Mouse (Mus musculus): ENCODE measurements around the gene Rinl. TPM values are rescaled to one million over a fixed set of nuclear protein-coding genes. Genes with fewer than 3 reads are reported as not detected.
A peak's percentile ranks its signal among the peaks of the same experiment; 100 is the strongest.

The Rinl gene
- polyA plus RNA-seq, 1 experiment = 5.9 TPM

GRCm38 (mm10) chr7:28758623-28759022 is 30.1 kb upstream of the Rinl start:
- TF ChIP-seq CTCF (conservative IDR thresholded peaks at IDR 0.05; ENCODE audit: insufficient read depth, insufficient read length, low read depth, low read length) (no peak), POLR2A (IDR thresholded peaks at IDR 0.05; ENCODE audit: low read depth, low read length) (no peak)
- Histone ChIP-seq H3K27me3 (replicated peaks; ENCODE audit: control insufficient read depth, insufficient read depth, low read length) (no peaks in the 10 kb centered on the region), H3K27ac (ENCODE audit: insufficient read depth, low read depth, low read length) (no peak overlapping the region), H3K4me1 (ENCODE audit: control insufficient read depth, insufficient read depth, low read length) (no peaks in the 10 kb centered on the region), H3K36me3 (ENCODE audit: control insufficient read depth, insufficient read depth, low read length) (peaks cover 2% of the 10 kb centered on the region), H3K4me3 (ENCODE audit: insufficient read depth, low read depth, low read length) (no peak overlapping the region)
- WGBS = 87% methylated on average over 13 of the region's 13 CpGs
- DNase-seq = no peak

- H3K4me3 ChIP-seq (ENCODE audit: insufficient read depth, low read depth, low read length) = no peak overlapping the region
- WGBS = 67% methylated on average over 9 of the region's 9 CpGs
- H3K27me3 ChIP-seq (replicated peaks; ENCODE audit: control insufficient read depth, insufficient read depth, low read length) = no peaks in the 10 kb centered on the region
- peaks cover 5% of the 10 kb centered on the region; the same call in 1 of the 2 replicates for H3K4me1 ChIP-seq (ENCODE audit: control insufficient read depth, insufficient read depth, low read length)
- H3K27ac ChIP-seq (ENCODE audit: insufficient read depth, low read depth, low read length) = no peak overlapping the region
- H3K36me3 ChIP-seq (ENCODE audit: control insufficient read depth, insufficient read depth, low read length) = peaks cover 2% of the 10 kb centered on the region
- TF ChIP-seq CTCF (conservative IDR thresholded peaks at IDR 0.05; ENCODE audit: insufficient read depth, insufficient read length, low read depth, low read length) = no peak
- no peak for TF ChIP-seq POLR2A (IDR thresholded peaks at IDR 0.05; ENCODE audit: low read depth, low read length)
- DNase-seq = peak; percentile 58
Measured at GRCm38 (mm10) chr7:28761907-28762306, 26.9 kb upstream of the Rinl start.

GRCm38 (mm10) chr7:28765211-28765610 is 23.6 kb upstream of the Rinl start:
- Histone ChIP-seq H3K27me3 (replicated peaks; ENCODE audit: control insufficient read depth, insufficient read depth, low read length) (no peaks in the 10 kb centered on the region), H3K4me1 (ENCODE audit: control insufficient read depth, insufficient read depth, low read length) (peaks cover 10% of the 10 kb centered on the region; the same call in 1 of the 2 replicates), H3K36me3 (ENCODE audit: control insufficient read depth, insufficient read depth, low read length) (no peaks in the 10 kb centered on the region), H3K27ac (ENCODE audit: insufficient read depth, low read depth, low read length) (no peak overlapping the region), H3K4me3 (ENCODE audit: insufficient read depth, low read depth, low read length) (no peak overlapping the region)
- 82% methylated on average over 6 of the region's 6 CpGs for WGBS
- TF ChIP-seq POLR2A (IDR thresholded peaks at IDR 0.05; ENCODE audit: low read depth, low read length) = no peak
- no peak for TF ChIP-seq CTCF (conservative IDR thresholded peaks at IDR 0.05; ENCODE audit: insufficient read depth, insufficient read length, low read depth, low read length)
- DNase-seq = no peak

- no peaks in the 10 kb centered on the region for H3K36me3 ChIP-seq (ENCODE audit: control insufficient read depth, insufficient read depth, low read length)
- no peaks in the 10 kb centered on the region for H3K27me3 ChIP-seq (replicated peaks; ENCODE audit: control insufficient read depth, insufficient read depth, low read length)
- peaks cover 10% of the 10 kb centered on the region; the same call in 1 of the 2 replicates for H3K4me1 ChIP-seq (ENCODE audit: control insufficient read depth, insufficient read depth, low read length)
- no peak for TF ChIP-seq CTCF (conservative IDR thresholded peaks at IDR 0.05; ENCODE audit: insufficient read depth, insufficient read length, low read depth, low read length)
- TF ChIP-seq POLR2A (IDR thresholded peaks at IDR 0.05; ENCODE audit: low read depth, low read length) = peak; percentile 11
- H3K27ac ChIP-seq (ENCODE audit: insufficient read depth, low read depth, low read length) = peak within 1 kb of the TSS; percentile 69
- peak within 1 kb of the TSS; percentile 98 for H3K4me3 ChIP-seq (ENCODE audit: insufficient read depth, low read depth, low read length)
- peak; percentile 100 for DNase-seq
- WGBS = under 1% methylated on average over 45 of the region's 45 CpGs
Measured at GRCm38 (mm10) chr7:28766173-28766879, 22.4 kb upstream of the Rinl start, which contains the start of gene Sirt2. Sirt2 (plus strand) TSS chr7:28766735.

GRCm38 (mm10) chr7:28766910-28767309 is 21.9 kb upstream of the Rinl start:
- no peaks in the 10 kb centered on the region for H3K27me3 ChIP-seq (replicated peaks; ENCODE audit: control insufficient read depth, insufficient read depth, low read length)
- H3K4me3 ChIP-seq (ENCODE audit: insufficient read depth, low read depth, low read length) = peak overlapping the region; percentile 81
- DNase-seq = no peak
- H3K4me1 ChIP-seq (ENCODE audit: control insufficient read depth, insufficient read depth, low read length) = peaks cover 10% of the 10 kb centered on the region; the same call in 1 of the 2 replicates
- 3% methylated on average over 14 of the region's 14 CpGs for WGBS
- H3K27ac ChIP-seq (ENCODE audit: insufficient read depth, low read depth, low read length) = no peak overlapping the region
- TF ChIP-seq CTCF (conservative IDR thresholded peaks at IDR 0.05; ENCODE audit: insufficient read depth, insufficient read length, low read depth, low read length) = no peak
- TF ChIP-seq POLR2A (IDR thresholded peaks at IDR 0.05; ENCODE audit: low read depth, low read length) = no peak
- H3K36me3 ChIP-seq (ENCODE audit: control insufficient read depth, insufficient read depth, low read length) = no peaks in the 10 kb centered on the region

GRCm38 (mm10) chr7:28767462-28767965 is 21.3 kb upstream of the Rinl start, which contains the start of gene Nfkbib:
Nfkbib (minus strand) TSS chr7:28767512.
- H3K4me3 ChIP-seq (ENCODE audit: insufficient read depth, low read depth, low read length) = peak within 1 kb of the TSS; percentile 98
- H3K27ac ChIP-seq (ENCODE audit: insufficient read depth, low read depth, low read length) = no peak within 1 kb of the TSS
- H3K27me3 ChIP-seq (replicated peaks; ENCODE audit: control insufficient read depth, insufficient read depth, low read length) = no peaks in the 10 kb centered on the region
- no peak for DNase-seq
- WGBS = 65% methylated on average over 7 of the region's 7 CpGs
- H3K4me1 ChIP-seq (ENCODE audit: control insufficient read depth, insufficient read depth, low read length) = peaks cover 10% of the 10 kb centered on the region; the same call in 1 of the 2 replicates
- TF ChIP-seq POLR2A (IDR thresholded peaks at IDR 0.05; ENCODE audit: low read depth, low read length) (no peak), CTCF (conservative IDR thresholded peaks at IDR 0.05; ENCODE audit: insufficient read depth, insufficient read length, low read depth, low read length) (no peak)
- no peaks in the 10 kb centered on the region for H3K36me3 ChIP-seq (ENCODE audit: control insufficient read depth, insufficient read depth, low read length)

GRCm38 (mm10) chr7:28769414-28769958 is 19.3 kb upstream of the Rinl start:
- 95% methylated on average over 9 of the region's 9 CpGs for whole genome bisulfite sequencing
- DNase-seq = no peak
- H3K27ac ChIP-seq (ENCODE audit: insufficient read depth, low read depth, low read length) = no peak overlapping the region
- H3K27me3 ChIP-seq (replicated peaks; ENCODE audit: control insufficient read depth, insufficient read depth, low read length) = no peaks in the 10 kb centered on the region
- H3K36me3 ChIP-seq (ENCODE audit: control insufficient read depth, insufficient read depth, low read length) = no peaks in the 10 kb centered on the region
- H3K4me3 ChIP-seq (ENCODE audit: insufficient read depth, low read depth, low read length) = no peak overlapping the region
- no peak for TF ChIP-seq CTCF (conservative IDR thresholded peaks at IDR 0.05; ENCODE audit: insufficient read depth, insufficient read length, low read depth, low read length)
- TF ChIP-seq POLR2A (IDR thresholded peaks at IDR 0.05; ENCODE audit: low read depth, low read length) = no peak
- H3K4me1 ChIP-seq (ENCODE audit: control insufficient read depth, insufficient read depth, low read length) = peaks cover 10% of the 10 kb centered on the region; the same call in 1 of the 2 replicates
